Comparison of ENCODE assay signal across 7 mouse cellular contexts in the genomic region with DNA sequence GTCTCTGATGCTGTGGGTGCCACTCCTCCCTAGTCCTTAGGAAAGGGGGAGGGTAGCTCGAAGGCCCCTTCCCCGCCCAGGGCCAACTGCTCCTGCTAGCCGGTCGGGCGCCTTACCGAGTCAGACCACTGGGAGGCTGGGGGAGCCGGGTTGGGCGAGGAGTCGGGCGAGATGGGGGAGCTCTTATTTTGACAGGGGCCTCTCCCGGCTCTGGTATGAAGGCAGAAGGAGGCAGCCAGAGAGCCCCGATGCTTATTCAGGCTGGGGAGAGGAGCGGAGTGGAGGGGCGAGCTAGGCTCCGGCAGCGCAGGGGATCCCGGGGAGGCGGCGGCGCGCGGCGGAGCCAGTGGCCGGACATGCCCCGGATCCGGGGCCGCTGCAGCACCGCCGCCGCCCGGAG. TPM values are rescaled to one million over a fixed set of nuclear protein-coding genes. Genes with fewer than 3 reads are reported as not detected.
A peak's percentile ranks its signal among the peaks of the same experiment; 100 is the strongest.
DNase-seq lines count a peak whose midpoint lies in the region; ATAC-seq and TF ChIP-seq lines count a peak whose summit lies in the region.

A gene (plus strand): TSS at position 274 of the 400 bp plus-strand sequence.

- peak within 1 kb of the TSS; percentile 77 for H3K27ac ChIP-seq in kidney, adult 2 months (ENCODE audit: insufficient read depth, low read depth, low read length)
- peak within 1 kb of the TSS; percentile 97 for H3K27ac ChIP-seq in limb, embryonic 12.5 days
- peak within 1 kb of the TSS; percentile 97 for H3K27ac ChIP-seq in midbrain, embryonic 14.5 days (replicated peaks; ENCODE audit: low read depth, low read length)

- DNase-seq in adrenal gland, postnatal 10 days = peak; percentile 96
- peak; percentile 97 for DNase-seq in embryo, embryonic 9.5 days (ENCODE audit: extremely low spot score)
- DNase-seq in heart, adult 18-20 months = peak; percentile 96
- peak; percentile 96 for DNase-seq in kidney, adult 2 months
- peak; percentile 96 for DNase-seq in midbrain, embryonic 14.5 days
- peak; percentile 61 for DNase-seq in spleen, adult 12 weeks (ENCODE audit: low spot score)

- peaks cover 30% of the 10 kb centered on the region for H3K4me1 ChIP-seq in kidney, adult 2 months (ENCODE audit: control insufficient read depth, insufficient read depth, low read length)
- H3K4me1 ChIP-seq in limb, embryonic 12.5 days (replicated peaks) = peaks cover 58% of the 10 kb centered on the region
- H3K4me1 ChIP-seq in midbrain, embryonic 14.5 days (ENCODE audit: control insufficient read depth, insufficient read depth, low read length) = peaks cover 45% of the 10 kb centered on the region

- 1% methylated on average over 29 of the region's 31 CpGs for WGBS in kidney, adult 2 months
- WGBS in limb, embryonic 12.5 days = under 1% methylated on average over 28 of the region's 31 CpGs
- WGBS in midbrain, embryonic 14.5 days = under 1% methylated on average over 30 of the region's 31 CpGs

- peak within 1 kb of the TSS; percentile 97 for H3K4me2 ChIP-seq in limb, embryonic 12.5 days
- peak within 1 kb of the TSS; percentile 99 for H3K4me2 ChIP-seq in midbrain, embryonic 14.5 days (ENCODE audit: low read length)

- peak; percentile 61 for TF ChIP-seq CTCF in kidney, adult 2 months (conservative IDR thresholded peaks at IDR 0.05; ENCODE audit: insufficient read depth, insufficient read length, low read depth, low read length)

- peak; percentile 64 for ATAC-seq in limb, embryonic 12.5 days (ENCODE audit: insufficient number of reproducible peaks, insufficient read depth, low FRiP score, low TSS enrichment, low read depth)
- ATAC-seq in midbrain, embryonic 14.5 days (ENCODE audit: low FRiP score, low TSS enrichment) = peak; percentile 70

- H3K27me3 ChIP-seq in kidney, adult 2 months (replicated peaks; ENCODE audit: control insufficient read depth, insufficient read depth, low read length) = no peaks in the 10 kb centered on the region
- no peaks in the 10 kb centered on the region for H3K27me3 ChIP-seq in limb, embryonic 12.5 days
- H3K27me3 ChIP-seq in midbrain, embryonic 14.5 days (ENCODE audit: control insufficient read depth, insufficient read depth, low read length) = no peaks in the 10 kb centered on the region

- H3K4me3 ChIP-seq in kidney, adult 2 months (ENCODE audit: insufficient read depth, low read depth, low read length) = peak within 1 kb of the TSS; percentile 72
- H3K4me3 ChIP-seq in limb, embryonic 12.5 days (replicated peaks) = peak within 1 kb of the TSS; percentile 98
- H3K4me3 ChIP-seq in midbrain, embryonic 14.5 days (replicated peaks; ENCODE audit: low read depth, low read length) = peak within 1 kb of the TSS; percentile 77

- peak; percentile 82 for TF ChIP-seq POLR2A in kidney, adult 2 months (IDR thresholded peaks at IDR 0.05; ENCODE audit: low read depth, low read length)

- H3K9me3 ChIP-seq in limb, embryonic 12.5 days = no peaks in the 10 kb centered on the region
- H3K9me3 ChIP-seq in midbrain, embryonic 14.5 days (ENCODE audit: control insufficient read depth, low read length) = no peaks in the 10 kb centered on the region

- H3K36me3 ChIP-seq in kidney, adult 2 months (ENCODE audit: control insufficient read depth, insufficient read depth, low read length) = no peaks in the 10 kb centered on the region
- 0 out of 2 replicates have a peak, but pooled peaks cover 4% of the 10 kb centered on the region for H3K36me3 ChIP-seq in limb, embryonic 12.5 days
- H3K36me3 ChIP-seq in midbrain, embryonic 14.5 days (ENCODE audit: control insufficient read depth, insufficient read depth, low read length) = no peaks in the 10 kb centered on the region

- peak within 1 kb of the TSS; percentile 97 for H3K9ac ChIP-seq in limb, embryonic 12.5 days (replicated peaks)
- peak within 1 kb of the TSS; percentile 90 for H3K9ac ChIP-seq in midbrain, embryonic 14.5 days (replicated peaks; ENCODE audit: low read length)

RNA-seq across cellular contexts. Expression of the gene that starts here (rescaled TPM):
- total RNA-seq in adrenal gland, postnatal 10 days (2021) = 10 to 100 TPM; 64.6 to 72.6 TPM
- 10 to 100 TPM; 36.2 to 41.7 TPM for total RNA-seq in heart, adult 18-20 months (2021)
- 23.1 and 25.1 TPM in 2 replicates for polyA plus RNA-seq in kidney, adult 2 months (2012; rRNA removed)
- polyA plus RNA-seq in limb, embryonic 12.5 days (2016; fragmentation: Nextera tagmentation; extraction: Ambion mirVana) = 14.3 and 17.3 TPM in 2 replicates
- 12.6 and 14.9 TPM in 2 replicates for polyA plus RNA-seq in midbrain, embryonic 14.5 days (2014; fragmentation: Nextera tagmentation; extraction: Ambion mirVana)

Comparison
In these comparisons a context has a peak if more than half of its experiments do, and no peak if none do; other contexts are left out.
1. Peak in every context shown above with its lines: DNase-seq, ATAC-seq, H3K4me3 ChIP-seq and H3K27ac ChIP-seq.